Mouse (Mus musculus) midbrain, embryonic 16.5 days (tissue): ENCODE results near the gene Adgrf1. TPM values are rescaled to one million over a fixed set of nuclear protein-coding genes. Genes with fewer than 3 reads are reported as not detected.

Experiments
- ATAC-seq: fragments of 200-750 bp; cut with Nextera tagmentation; 2 replicates; pipeline ENCODE4 v1.8.0; 2017; ENCODE audit warnings: moderate TSS enrichment
- H3K27ac ChIP-seq: fragments of 300-500 bp; sonication (generic); 2 replicates; pipeline ENCODE4 v1.5.1; 2014; ENCODE audit warnings: mild to moderate bottlenecking, low read length, mixed read lengths
- H3K27me3 ChIP-seq: fragments of 300-500 bp; sonication (generic); 2 replicates; pipeline ENCODE4 v1.6.1; 2014; ENCODE audit warnings: low read depth, low read length, mixed read lengths; ENCODE audit not compliant: control insufficient read depth, insufficient read depth
- H3K36me3 ChIP-seq: fragments of 300-500 bp; sonication (generic); 2 replicates; pipeline ENCODE4 v1.6.1; 2014; ENCODE audit warnings: mild to moderate bottlenecking, low read length, moderate library complexity, mixed read lengths; ENCODE audit not compliant: control insufficient read depth, insufficient read depth
- H3K4me1 ChIP-seq: fragments of 300-500 bp; sonication (generic); 2 replicates; pipeline ENCODE4 v1.6.1; 2014; ENCODE audit warnings: mild to moderate bottlenecking, low read length, mixed read lengths; ENCODE audit not compliant: control insufficient read depth, insufficient read depth
- H3K4me2 ChIP-seq: fragments of 300-500 bp; sonication (generic); 2 replicates; pipeline ENCODE4 v1.6.1; 2014; ENCODE audit warnings: mild to moderate bottlenecking, low read length, mixed read lengths
- H3K4me3 ChIP-seq: fragments of 300-500 bp; sonication (generic); 2 replicates; pipeline ENCODE4 v1.5.1; 2014; ENCODE audit warnings: low read depth, mild to moderate bottlenecking, low read length, moderate library complexity, mixed read lengths
- H3K9ac ChIP-seq: fragments of 300-500 bp; sonication (generic); 2 replicates; pipeline ENCODE4 v1.6.1; 2014; ENCODE audit warnings: low read depth, low read length, mixed read lengths
- H3K9me3 ChIP-seq: fragments of 300-500 bp; sonication (generic); replicated peaks from 2 replicates; pipeline ENCODE4 v1.6.1; 2014; ENCODE audit warnings: mild to moderate bottlenecking, low read length, mixed read lengths; ENCODE audit not compliant: control insufficient read depth, poor library complexity, severe bottlenecking
- WGBS: fragments of 180-500 bp; shearing (Covaris S2); extraction: QIAGEN DNeasy Blood & Tissue Kit; methylation state at CpG from one replicate; pipeline ENCODE4 v1.1.7; 2014; 5-methylcytosine and 5-hydroxymethylcytosine counted together
- polyA plus RNA-seq: library from polyadenylated mRNA; unstranded; fragments of >200 nt; fragmentation: Nextera tagmentation; extraction: Ambion mirVana; gene quantifications from 2 replicates; pipeline ENCODE4 v1.2.1, GENCODE M21; 2015

The Adgrf1 gene
- not detected in 2 replicates for polyA plus RNA-seq

DNA sequence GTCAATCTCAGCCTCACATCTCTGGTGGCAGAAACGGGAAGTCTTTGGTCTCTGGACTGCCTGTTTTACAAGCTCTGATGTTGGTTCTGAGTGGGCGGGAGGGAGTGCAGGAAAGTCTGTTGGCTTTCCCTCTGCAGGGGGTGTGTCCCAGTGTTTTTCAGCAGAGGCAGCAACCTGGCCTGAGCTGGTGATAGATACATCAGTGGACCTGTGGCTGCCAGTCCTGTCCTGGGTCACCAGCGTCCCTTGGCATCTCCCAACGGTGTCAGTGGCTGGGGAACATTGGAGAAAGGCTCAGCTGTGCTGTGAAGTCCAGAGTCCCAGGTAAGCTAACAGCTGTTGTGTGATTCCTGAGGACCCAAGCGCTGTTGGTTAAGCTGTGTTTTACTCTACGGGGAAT lies at the start of gene Adgrf1:
TSS of gene Adgrf1 (plus strand) at position 169 of the 400 bp plus-strand sequence.
- 80% methylated on average over 6 of the region's 6 CpGs for WGBS
- no peak for ATAC-seq
- no peaks in the 10 kb centered on the region for H3K4me1 ChIP-seq
- H3K4me2 ChIP-seq = no peak within 1 kb of the TSS
- H3K9me3 ChIP-seq = no peaks in the 10 kb centered on the region
- no peaks in the 10 kb centered on the region for H3K36me3 ChIP-seq
- H3K27me3 ChIP-seq = no peaks in the 10 kb centered on the region
- no peak within 1 kb of the TSS for H3K4me3 ChIP-seq
- H3K27ac ChIP-seq = no peak within 1 kb of the TSS
- no peak within 1 kb of the TSS for H3K9ac ChIP-seq

GRCm38 (mm10) chr17:43226101-43226500 lies 44.0 kb upstream of the Adgrf1 start:
- peaks cover 4% of the 10 kb centered on the region; the same call in 1 of the 2 replicates for H3K4me1 ChIP-seq
- no peaks in the 10 kb centered on the region for H3K9me3 ChIP-seq
- H3K27me3 ChIP-seq = no peaks in the 10 kb centered on the region
- WGBS = 90% methylated on average over 6 of the region's 6 CpGs
- ATAC-seq = no peak
- no peak overlapping the region for H3K27ac ChIP-seq
- no peak overlapping the region for H3K4me3 ChIP-seq
- H3K9ac ChIP-seq = no peak overlapping the region
- H3K36me3 ChIP-seq = no peaks in the 10 kb centered on the region
- no peak overlapping the region for H3K4me2 ChIP-seq

GRCm38 (mm10) chr17:43229621-43230513 lies 40.3 kb upstream of the Adgrf1 start:
- Histone ChIP-seq H3K27ac (no peak overlapping the region), H3K9ac (no peak overlapping the region), H3K27me3 (no peaks in the 10 kb centered on the region), H3K36me3 (no peaks in the 10 kb centered on the region), H3K4me1 (peaks cover 4% of the 10 kb centered on the region; the same call in 1 of the 2 replicates), H3K9me3 (no peaks in the 10 kb centered on the region), H3K4me2 (peak overlapping the region; percentile 50), H3K4me3 (peak overlapping the region; percentile 4; the same call in 1 of the 2 replicates)
- peak; percentile 94 for ATAC-seq
- 40% methylated on average over 12 of the region's 12 CpGs for WGBS

DNA sequence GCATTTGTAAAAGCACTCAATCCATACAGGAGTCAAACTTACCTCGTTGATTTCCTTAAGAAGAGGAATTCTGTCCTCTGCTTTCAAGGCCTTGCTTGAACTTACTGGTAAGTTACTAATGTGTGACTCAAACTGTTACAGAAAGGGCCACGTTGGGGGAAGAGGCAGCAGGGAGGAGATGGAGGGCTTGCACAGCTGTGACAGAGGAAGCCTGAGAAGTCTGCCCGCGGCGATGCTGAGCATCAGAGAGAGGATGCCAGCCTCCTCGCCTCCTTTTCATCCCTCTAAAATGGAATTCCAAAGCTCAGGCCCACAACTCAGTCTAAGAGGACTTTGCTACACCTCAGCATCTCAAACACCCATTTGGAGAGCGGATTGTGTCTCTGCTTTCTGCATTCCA lies 39.3 kb upstream of the Adgrf1 start:
- no peaks in the 10 kb centered on the region for H3K9me3 ChIP-seq
- no peaks in the 10 kb centered on the region for H3K36me3 ChIP-seq
- H3K27ac ChIP-seq = no peak overlapping the region
- H3K4me2 ChIP-seq = no peak overlapping the region
- H3K4me3 ChIP-seq = no peak overlapping the region
- WGBS = 80% methylated on average over 7 of the region's 7 CpGs
- no peak for ATAC-seq
- no peaks in the 10 kb centered on the region for H3K27me3 ChIP-seq
- H3K4me1 ChIP-seq = peaks cover 4% of the 10 kb centered on the region; the same call in 1 of the 2 replicates
- no peak overlapping the region for H3K9ac ChIP-seq

GRCm38 (mm10) chr17:43232769-43233168 lies 37.4 kb upstream of the Adgrf1 start:
- no peak for ATAC-seq
- Histone ChIP-seq H3K9me3 (no peaks in the 10 kb centered on the region), H3K4me1 (peaks cover 4% of the 10 kb centered on the region; the same call in 1 of the 2 replicates), H3K27me3 (no peaks in the 10 kb centered on the region), H3K27ac (no peak overlapping the region), H3K36me3 (no peaks in the 10 kb centered on the region), H3K4me3 (no peak overlapping the region), H3K4me2 (no peak overlapping the region), H3K9ac (no peak overlapping the region)
- WGBS = 78% methylated on average over 6 of the region's 6 CpGs

- Histone ChIP-seq H3K4me3 (no peak overlapping the region), H3K27me3 (no peaks in the 10 kb centered on the region), H3K4me1 (no peaks in the 10 kb centered on the region), H3K4me2 (no peak overlapping the region), H3K36me3 (no peaks in the 10 kb centered on the region), H3K27ac (no peak overlapping the region), H3K9me3 (no peaks in the 10 kb centered on the region), H3K9ac (no peak overlapping the region)
- no peak for ATAC-seq
- whole genome bisulfite sequencing = 84% methylated on average over 14 of the region's 14 CpGs
These were observed 33.4 kb upstream of the Adgrf1 start for GRCm38 (mm10) chr17:43236656-43237250.

- Histone ChIP-seq H3K4me1 (no peaks in the 10 kb centered on the region), H3K27ac (no peak overlapping the region), H3K4me2 (no peak overlapping the region), H3K27me3 (no peaks in the 10 kb centered on the region), H3K36me3 (no peaks in the 10 kb centered on the region), H3K4me3 (no peak overlapping the region), H3K9me3 (no peaks in the 10 kb centered on the region), H3K9ac (no peak overlapping the region)
- 80% methylated on average over 6 of the region's 6 CpGs for WGBS
- ATAC-seq = no peak
These were observed 31.1 kb upstream of the Adgrf1 start for GRCm38 (mm10) chr17:43239035-43239434.

DNA sequence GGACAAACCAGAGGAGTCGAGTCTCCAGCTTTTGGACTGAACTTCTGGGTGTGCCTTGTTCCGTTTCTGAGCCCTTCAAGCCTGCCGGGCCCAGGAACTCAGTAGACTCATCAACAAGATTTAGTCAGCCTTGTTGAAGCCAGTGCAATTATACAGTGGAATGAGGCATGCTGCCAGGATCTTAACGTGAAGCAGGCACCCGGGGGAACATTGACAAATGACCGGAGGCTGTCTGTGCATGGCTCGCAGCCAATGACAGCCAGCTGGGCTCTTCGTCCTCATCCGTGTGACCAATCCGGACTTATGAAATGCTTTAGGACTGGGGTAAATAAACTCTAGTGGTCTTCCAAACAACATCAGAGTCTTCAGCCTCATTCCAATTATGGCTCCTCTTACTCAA lies 29.0 kb upstream of the Adgrf1 start:
- Histone ChIP-seq H3K27ac (no peak overlapping the region), H3K27me3 (no peaks in the 10 kb centered on the region), H3K9me3 (no peaks in the 10 kb centered on the region), H3K4me3 (no peak overlapping the region), H3K9ac (no peak overlapping the region), H3K4me1 (no peaks in the 10 kb centered on the region), H3K36me3 (no peaks in the 10 kb centered on the region), H3K4me2 (no peak overlapping the region)
- ATAC-seq = peak; percentile 32; the same call in 1 of the 2 replicates
- WGBS = 49% methylated on average over 10 of the region's 10 CpGs

GRCm38 (mm10) chr17:43242609-43243008 lies 27.5 kb upstream of the Adgrf1 start:
- Histone ChIP-seq H3K4me2 (no peak overlapping the region), H3K36me3 (no peaks in the 10 kb centered on the region), H3K27ac (no peak overlapping the region), H3K27me3 (no peaks in the 10 kb centered on the region), H3K4me1 (no peaks in the 10 kb centered on the region), H3K9ac (no peak overlapping the region), H3K4me3 (no peak overlapping the region), H3K9me3 (no peaks in the 10 kb centered on the region)
- ATAC-seq = no peak
- WGBS = 87% methylated on average over 3 of the region's 3 CpGs
